Mouse (Mus musculus) myocyte (in vitro differentiated cells): ENCODE measurements around the gene Rapgef1. TPM values are rescaled to one million over a fixed set of nuclear protein-coding genes. Genes with fewer than 3 reads are reported as not detected.
A peak's percentile ranks its signal among the peaks of the same experiment; 100 is the strongest.

Source experiments
- H3K27me3 ChIP-seq: one replicate; pipeline ENCODE4 v1.6.1; 2011; ENCODE audit not compliant: control insufficient read depth, insufficient read depth, insufficient read length
- H3K36me3 ChIP-seq: one replicate; pipeline ENCODE4 v1.6.1; 2011; ENCODE audit not compliant: control insufficient read depth, insufficient read depth
- H3K4me2 ChIP-seq: one replicate; pipeline ENCODE4 v1.6.1; 2011; ENCODE audit warnings: low read depth, control low read depth
- H3K4me3 ChIP-seq: one replicate; pipeline ENCODE4 v1.5.1; 2011; ENCODE audit warnings: mild to moderate bottlenecking, control low read depth, moderate library complexity
- H3K79me2 ChIP-seq: one replicate; pipeline ENCODE4 v1.6.1; 2011; ENCODE audit not compliant: control insufficient read depth, insufficient read depth
- H3ac ChIP-seq: one replicate; pipeline ENCODE4 v1.6.1; 2011; ENCODE audit not compliant: control insufficient read depth, insufficient read length
- CEBPB ChIP-seq: IDR thresholded peaks from 2 replicates; pipeline ENCODE4 v1.6.1; 2011; ENCODE audit warnings: mild to moderate bottlenecking, moderate library complexity; ENCODE audit not compliant: poor library complexity, insufficient read depth, severe bottlenecking
- E2F4 ChIP-seq: IDR thresholded peaks from one replicate; pipeline ENCODE4 v1.6.1; 2011; ENCODE audit warnings: mild to moderate bottlenecking, control low read depth, moderate library complexity; ENCODE audit not compliant: insufficient read depth
- MAX ChIP-seq: IDR thresholded peaks from one replicate; pipeline ENCODE4 v1.6.1; 2011; ENCODE audit warnings: low read depth, mild to moderate bottlenecking, control low read depth
- MYOD1 ChIP-seq, 3 experiments: IDR thresholded peaks; one replicate each; pipeline ENCODE4 v1.6.1; 2011; ENCODE audit warnings: control low read depth in 2 of 3, low read depth in 2 of 3, mild to moderate bottlenecking in 2 of 3, moderate library complexity in 1 of 3; ENCODE audit not compliant: insufficient read length in 2 of 3, control insufficient read depth in 1 of 3
- MYOG ChIP-seq, 3 experiments: IDR thresholded peaks; one replicate each; pipeline ENCODE4 v1.6.1; 2011; ENCODE audit warnings: control low read depth in 2 of 3, low read depth in 2 of 3, mild to moderate bottlenecking in 2 of 3; ENCODE audit not compliant: insufficient read length in 2 of 3, control insufficient read depth in 1 of 3, insufficient read depth in 1 of 3
- POLR2A ChIP-seq: IDR thresholded peaks from one replicate; pipeline ENCODE4 v1.6.1; 2011; ENCODE audit warnings: low read depth, mild to moderate bottlenecking, control low read depth, moderate library complexity; ENCODE audit not compliant: insufficient read length
- POLR2AphosphoS2 ChIP-seq: IDR thresholded peaks from one replicate; pipeline ENCODE4 v1.6.1; 2011; ENCODE audit warnings: low read depth, control low read depth; ENCODE audit not compliant: insufficient read length
- REST ChIP-seq: IDR thresholded peaks from one replicate; pipeline ENCODE4 v1.6.1; 2011; ENCODE audit warnings: mild to moderate bottlenecking, control low read depth, moderate library complexity; ENCODE audit not compliant: insufficient read depth, insufficient read length
- SRF ChIP-seq: IDR thresholded peaks from one replicate; pipeline ENCODE4 v1.6.1; 2011; ENCODE audit warnings: low read depth; ENCODE audit not compliant: control insufficient read depth, insufficient read length
- TCF12 ChIP-seq: IDR thresholded peaks from one replicate; pipeline ENCODE4 v1.6.1; 2011; ENCODE audit warnings: mild to moderate bottlenecking, control low read depth; ENCODE audit not compliant: poor library complexity, insufficient read depth, severe bottlenecking
- TCF3 ChIP-seq: IDR thresholded peaks from one replicate; pipeline ENCODE4 v1.6.1; 2011; ENCODE audit warnings: low read depth, control low read depth; ENCODE audit not compliant: insufficient read length
- USF1 ChIP-seq: IDR thresholded peaks from one replicate; pipeline ENCODE4 v1.6.1; 2011; ENCODE audit warnings: low read depth, mild to moderate bottlenecking, control low read depth, moderate library complexity
- polyA plus RNA-seq: library from polyadenylated mRNA; unstranded; fragments of >200 nt; fragmentation: generic; extraction: Trizol; gene quantifications from one replicate; pipeline ENCODE4 v1.2.1, GENCODE M21; 2012; ENCODE audit warnings: missing spikeins

Rapgef1 gene
- polyA plus RNA-seq, 1 experiment, result 74.5 TPM

- Histone ChIP-seq H3K36me3 (no peaks in the 10 kb centered on the region), H3K4me3 (no peak overlapping the region), H3K79me2 (peaks cover 40% of the 10 kb centered on the region), H3K27me3 (no peaks in the 10 kb centered on the region), H3K4me2 (no peak overlapping the region), H3ac (peak overlapping the region; percentile 36)
- TF ChIP-seq USF1 (no peak), SRF (no peak)
These were observed 515 bp upstream of the Rapgef1 start for GRCm38 (mm10) chr2:29618926-29619483.

DNA sequence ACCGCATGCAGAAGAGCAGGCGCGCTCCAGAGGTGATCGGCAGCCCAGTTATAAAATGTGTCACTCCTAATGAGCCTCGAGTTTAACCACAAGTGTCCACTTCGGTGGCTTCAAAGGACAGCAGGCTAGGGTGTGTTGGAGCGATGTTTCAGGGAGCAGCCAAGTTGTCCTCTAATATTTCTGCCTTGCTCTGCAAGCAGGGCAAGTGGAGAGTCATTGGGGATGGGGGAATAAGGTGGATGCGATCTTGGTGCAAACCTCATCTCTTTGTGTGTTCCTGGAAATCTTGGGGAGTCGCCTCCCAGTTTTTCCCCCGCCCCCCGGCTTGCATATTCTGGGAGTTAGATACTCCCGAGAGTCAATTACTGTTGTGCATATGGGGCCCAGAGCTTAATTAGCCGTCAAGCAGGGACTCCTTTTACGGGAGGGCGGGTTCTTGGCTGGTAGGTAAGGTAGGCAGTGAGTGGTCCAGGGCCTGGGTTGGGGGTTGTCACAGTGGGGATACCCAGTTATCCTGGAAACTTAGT is 844 bp downstream of the Rapgef1 start:
- Histone ChIP-seq H3K4me2 (peak overlapping the region; percentile 90), H3K36me3 (no peaks in the 10 kb centered on the region), H3ac (peak overlapping the region; percentile 36), H3K27me3 (no peaks in the 10 kb centered on the region), H3K4me3 (peak overlapping the region; percentile 41), H3K79me2 (peaks cover 48% of the 10 kb centered on the region)
- TF ChIP-seq SRF (no peak), MAX (no peak), TCF3 (no peak), USF1 (no peak), REST (no peak), E2F4 (no peak), POLR2AphosphoS2 (no peak), TCF12 (no peak), MYOG (IDR thresholded peaks at IDR 0.05; ENCODE audit: control insufficient read depth in 1 of 3, insufficient read depth in 1 of 3, insufficient read length in 2 of 3, low read depth in 2 of 3) (no peak), CEBPB (no peak), MYOD1 (IDR thresholded peaks at IDR 0.05; ENCODE audit: control insufficient read depth in 1 of 3, insufficient read length in 2 of 3, low read depth in 2 of 3) (no peak), POLR2A (no peak)

GRCm38 (mm10) chr2:29621163-29621562 is 1.6 kb downstream of the Rapgef1 start:
- peaks cover 56% of the 10 kb centered on the region for H3K79me2 ChIP-seq
- no peaks in the 10 kb centered on the region for H3K36me3 ChIP-seq
- peak overlapping the region; percentile 41 for H3K4me3 ChIP-seq
- no peak overlapping the region for H3ac ChIP-seq
- H3K4me2 ChIP-seq, result peak overlapping the region; percentile 90
- H3K27me3 ChIP-seq, result no peaks in the 10 kb centered on the region
- TF ChIP-seq CEBPB (peak; percentile 41; the same call in 1 of the 2 replicates), MYOD1 (IDR thresholded peaks at IDR 0.05; ENCODE audit: control insufficient read depth in 1 of 3, insufficient read length in 2 of 3, low read depth in 2 of 3) (no peak), REST (no peak), MAX (no peak), POLR2AphosphoS2 (no peak), MYOG (IDR thresholded peaks at IDR 0.05; ENCODE audit: control insufficient read depth in 1 of 3, insufficient read depth in 1 of 3, insufficient read length in 2 of 3, low read depth in 2 of 3) (peak in 2 of 3 experiments; percentile 7 to 10), TCF12 (no peak), TCF3 (no peak)

GRCm38 (mm10) chr2:29621636-29622035 is 2.1 kb downstream of the Rapgef1 start:
- H3K4me3 ChIP-seq, result peak overlapping the region; percentile 41
- no peak overlapping the region for H3ac ChIP-seq
- H3K79me2 ChIP-seq, result peaks cover 60% of the 10 kb centered on the region
- no peaks in the 10 kb centered on the region for H3K27me3 ChIP-seq
- H3K36me3 ChIP-seq, result no peaks in the 10 kb centered on the region
- no peak for TF ChIP-seq REST
- no peak for TF ChIP-seq MYOG (IDR thresholded peaks at IDR 0.05; ENCODE audit: control insufficient read depth in 1 of 3, insufficient read depth in 1 of 3, insufficient read length in 2 of 3, low read depth in 2 of 3)
- H3K4me2 ChIP-seq, result peak overlapping the region; percentile 90

DNA sequence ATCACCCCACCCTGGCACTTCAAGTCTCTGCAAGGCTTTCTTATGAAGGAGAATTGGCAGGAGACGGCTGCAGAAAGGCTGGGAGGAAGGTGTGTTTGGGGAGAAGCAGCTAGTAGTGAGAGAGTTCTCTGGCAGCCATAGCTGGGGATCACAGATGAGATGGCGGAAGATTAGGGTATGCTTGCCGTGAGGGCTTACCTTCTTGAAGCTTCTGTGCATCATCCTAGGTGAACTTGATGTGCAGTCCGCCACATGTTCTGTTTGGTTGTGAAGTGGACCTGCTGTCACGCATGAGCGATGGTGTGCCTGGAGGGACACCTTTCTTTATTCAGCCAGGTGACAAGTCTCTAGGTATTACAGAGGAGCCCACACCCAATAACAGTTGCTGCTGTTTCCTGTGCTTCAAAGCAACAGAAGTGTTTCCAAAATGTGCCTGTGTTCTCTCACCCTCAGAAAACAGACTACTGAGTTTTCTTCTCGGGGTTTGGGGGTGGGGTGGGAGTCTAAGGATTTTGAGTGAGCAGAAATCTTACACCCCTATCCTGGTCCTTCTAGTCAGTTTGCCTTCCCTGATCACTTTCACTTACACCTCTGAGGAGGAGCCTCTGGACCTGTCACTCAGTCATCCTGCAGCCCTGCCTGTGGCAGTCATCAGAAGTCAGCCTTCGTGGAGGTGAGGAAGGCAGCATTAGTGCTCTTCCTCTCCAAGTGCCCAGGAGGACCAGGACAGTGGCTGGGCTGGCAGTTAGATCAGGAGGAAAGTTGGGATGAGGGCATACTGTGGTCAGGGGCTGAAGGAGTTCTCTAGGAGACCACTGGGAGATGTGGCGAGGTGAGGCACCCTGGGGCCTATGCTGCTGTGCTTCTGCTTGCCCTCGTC is 2.8 kb downstream of the Rapgef1 start:
- Histone ChIP-seq H3K79me2 (peaks cover 68% of the 10 kb centered on the region), H3K4me3 (no peak overlapping the region), H3K36me3 (no peaks in the 10 kb centered on the region), H3K4me2 (peak overlapping the region; percentile 90), H3K27me3 (no peaks in the 10 kb centered on the region), H3ac (no peak overlapping the region)
- no peak for TF ChIP-seq CEBPB
- no peak for TF ChIP-seq E2F4
- no peak for TF ChIP-seq REST
- TF ChIP-seq POLR2A, result no peak
- no peak for TF ChIP-seq MYOD1 (IDR thresholded peaks at IDR 0.05; ENCODE audit: control insufficient read depth in 1 of 3, insufficient read length in 2 of 3, low read depth in 2 of 3)
- no peak for TF ChIP-seq SRF
- TF ChIP-seq MAX, result no peak
- no peak for TF ChIP-seq TCF12
- no peak for TF ChIP-seq TCF3
- TF ChIP-seq POLR2AphosphoS2, result no peak
- TF ChIP-seq MYOG (IDR thresholded peaks at IDR 0.05; ENCODE audit: control insufficient read depth in 1 of 3, insufficient read depth in 1 of 3, insufficient read length in 2 of 3, low read depth in 2 of 3), result no peak
